Mouse (Mus musculus) intestine, postnatal 0 days (tissue): ENCODE measurements at regions not wholly inside any gene's neighbourhood (a gene's known extent, or its start where the extent isn't known, plus 50 kb on each side); places are given as distances from the start of the nearest gene placed in this dataset.

Experiments used
- ATAC-seq: fragments of 200-750 bp; cut with Nextera tagmentation; 2 replicates; pipeline ENCODE4 v1.8.0; 2017; ENCODE audit warnings: mild to moderate bottlenecking, moderate TSS enrichment, moderate library complexity
- H3K27ac ChIP-seq: fragments of 300-500 bp; sonication (generic); 2 replicates; pipeline ENCODE4 v1.5.1; 2014; ENCODE audit warnings: mild to moderate bottlenecking, low read depth, low read length, moderate library complexity
- H3K27me3 ChIP-seq: fragments of 300-500 bp; sonication (generic); replicated peaks from 2 replicates; pipeline ENCODE4 v1.6.1; 2014; ENCODE audit warnings: low read length, mixed read lengths; ENCODE audit not compliant: control insufficient read depth, insufficient read depth
- H3K36me3 ChIP-seq: fragments of 300-500 bp; sonication (generic); 2 replicates; pipeline ENCODE4 v1.6.1; 2014; ENCODE audit warnings: mild to moderate bottlenecking, moderate library complexity; ENCODE audit not compliant: control insufficient read depth, insufficient read depth
- H3K4me1 ChIP-seq: fragments of 300-500 bp; sonication (generic); replicated peaks from 2 replicates; pipeline ENCODE4 v1.6.1; 2014; ENCODE audit warnings: antibody characterized with exemption, low read length, mixed read lengths; ENCODE audit not compliant: control insufficient read depth, insufficient read depth
- H3K4me2 ChIP-seq: fragments of 300-500 bp; sonication (generic); replicated peaks from 2 replicates; pipeline ENCODE4 v1.6.1; 2014; ENCODE audit warnings: low read depth, mild to moderate bottlenecking, moderate library complexity
- H3K4me3 ChIP-seq: fragments of 300-500 bp; sonication (generic); 2 replicates; pipeline ENCODE4 v1.5.1; 2014; ENCODE audit warnings: low read depth, low read length
- H3K9ac ChIP-seq: fragments of 300-500 bp; sonication (generic); 2 replicates; pipeline ENCODE4 v1.6.1; 2014; ENCODE audit warnings: mild to moderate bottlenecking, low read depth, low read length
- H3K9me3 ChIP-seq: fragments of 300-500 bp; sonication (generic); 2 replicates; pipeline ENCODE4 v1.6.1; 2016; ENCODE audit warnings: mixed run types; ENCODE audit not compliant: control insufficient read depth
- CTCF ChIP-seq: sonication (generic); IDR thresholded peaks from 2 replicates; pipeline ENCODE4 v1.5.1; 2016; ENCODE audit warnings: low read depth, mild to moderate bottlenecking, control low read depth, antibody characterized with exemption, moderate library complexity
- WGBS: fragments of 180-500 bp; shearing (Covaris S2); extraction: QIAGEN DNeasy Blood & Tissue Kit; methylation state at CpG from one replicate; pipeline ENCODE4 v1.1.7; 2014; 5-methylcytosine and 5-hydroxymethylcytosine counted together

DNA sequence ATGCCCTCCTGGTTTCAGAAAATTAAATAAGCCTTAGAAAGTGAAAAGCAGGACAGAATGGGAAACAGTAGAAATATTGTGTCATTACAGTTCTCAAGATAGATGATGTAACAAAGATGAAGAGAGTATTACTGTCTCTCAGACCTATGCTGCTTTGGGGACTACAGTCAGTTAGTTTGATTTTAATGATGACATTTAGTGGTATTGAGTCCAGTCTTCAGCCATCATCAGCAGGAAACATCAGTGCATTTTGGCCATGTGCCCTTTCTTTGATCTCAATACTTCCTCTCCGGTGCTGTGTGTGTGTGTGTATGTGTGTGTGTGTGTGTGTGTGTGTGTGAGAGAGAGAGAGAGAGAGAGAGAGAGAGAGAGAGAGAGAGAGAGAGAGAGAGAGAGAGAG lies 261.0 kb upstream of the Grin3a start:
- H3K4me2 ChIP-seq = no peak overlapping the region
- no peaks in the 10 kb centered on the region for H3K27me3 ChIP-seq
- no peak for TF ChIP-seq CTCF
- H3K4me3 ChIP-seq = no peak overlapping the region
- no peak for ATAC-seq
- H3K9ac ChIP-seq = no peak overlapping the region
- H3K36me3 ChIP-seq = no peaks in the 10 kb centered on the region
- WGBS = 67% methylated on average over 1 of the region's 1 CpGs
- H3K27ac ChIP-seq = no peak overlapping the region
- no peaks in the 10 kb centered on the region for H3K9me3 ChIP-seq
- no peaks in the 10 kb centered on the region for H3K4me1 ChIP-seq

DNA sequence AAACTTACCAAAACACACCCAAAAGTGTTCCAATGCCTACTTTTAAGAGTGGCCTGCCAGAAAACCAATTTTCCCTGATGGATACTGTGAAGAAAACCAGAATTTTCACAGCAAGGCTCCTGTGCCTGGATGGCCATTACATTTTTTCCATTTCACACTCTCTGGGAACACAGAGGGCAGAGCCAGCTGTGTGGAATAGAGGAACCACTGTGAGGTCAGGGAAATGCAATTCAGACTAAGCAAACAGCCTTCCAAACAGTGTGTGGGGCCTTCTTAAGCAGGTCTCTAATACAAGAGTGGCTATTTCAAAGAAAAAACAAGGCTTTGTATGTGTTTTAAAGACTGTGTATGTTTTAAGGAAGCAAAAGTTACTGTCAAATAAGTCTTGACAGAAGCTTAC lies 242.3 kb upstream of the Grin3a start:
- ATAC-seq = no peak

DNA sequence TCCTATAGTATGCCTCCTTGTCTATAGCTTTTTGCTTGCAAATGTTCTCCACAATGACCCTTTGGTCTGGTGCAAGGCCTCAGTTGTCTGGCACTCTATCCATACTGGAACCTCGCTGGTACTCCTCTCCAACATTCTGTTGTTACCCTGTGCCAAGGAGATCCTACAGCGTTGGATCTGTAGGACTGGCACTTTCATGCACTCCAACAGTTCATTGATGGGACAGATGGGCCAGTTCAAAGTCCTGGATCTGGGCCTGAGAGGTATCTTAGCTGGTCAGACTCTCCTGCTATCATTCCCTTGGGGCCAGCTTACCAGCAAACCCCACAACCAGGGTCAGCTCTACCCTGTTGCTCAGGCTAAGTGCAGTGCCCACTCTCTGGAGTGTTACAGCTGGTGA lies 241.1 kb upstream of the Grin3a start:
- H3K9me3 ChIP-seq = no peaks in the 10 kb centered on the region
- no peak overlapping the region for H3K9ac ChIP-seq
- 68% methylated on average over 2 of the region's 2 CpGs for WGBS
- no peak overlapping the region for H3K27ac ChIP-seq
- ATAC-seq = no peak
- no peak overlapping the region for H3K4me2 ChIP-seq
- no peaks in the 10 kb centered on the region for H3K4me1 ChIP-seq
- no peak overlapping the region for H3K4me3 ChIP-seq
- TF ChIP-seq CTCF = no peak
- H3K36me3 ChIP-seq = no peaks in the 10 kb centered on the region
- H3K27me3 ChIP-seq = no peaks in the 10 kb centered on the region

More for the DNA sequence above, 242.3 kb upstream of the Grin3a start:
- TF ChIP-seq CTCF = no peak
- Histone ChIP-seq H3K4me1 (no peaks in the 10 kb centered on the region), H3K4me3 (no peak overlapping the region), H3K9me3 (no peaks in the 10 kb centered on the region), H3K9ac (no peak overlapping the region), H3K27ac (no peak overlapping the region), H3K4me2 (no peak overlapping the region), H3K27me3 (no peaks in the 10 kb centered on the region), H3K36me3 (no peaks in the 10 kb centered on the region)

DNA sequence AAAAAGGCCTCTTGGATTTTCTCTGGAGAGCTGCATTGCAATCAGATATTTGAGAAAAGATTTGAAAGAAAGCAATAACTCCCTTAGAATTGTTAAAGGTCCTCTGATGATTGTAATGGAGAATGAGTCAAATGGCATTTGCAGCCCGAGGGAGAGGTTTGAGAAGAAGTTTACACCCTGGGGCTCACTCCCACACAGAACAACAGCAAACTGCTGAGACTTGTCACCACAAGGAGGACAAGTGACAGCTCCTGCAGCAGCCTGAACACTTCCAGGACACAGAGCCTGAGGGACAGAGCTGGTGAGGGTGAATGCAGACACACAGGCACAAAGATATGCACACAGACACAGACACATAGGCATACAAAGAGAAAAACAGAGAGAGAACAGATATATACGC lies 210.0 kb upstream of the Grin3a start:
- H3K27me3 ChIP-seq = no peaks in the 10 kb centered on the region
- H3K27ac ChIP-seq = no peak overlapping the region
- H3K4me3 ChIP-seq = no peak overlapping the region
- no peak overlapping the region for H3K4me2 ChIP-seq
- TF ChIP-seq CTCF = no peak
- H3K36me3 ChIP-seq = no peaks in the 10 kb centered on the region
- no peaks in the 10 kb centered on the region for H3K4me1 ChIP-seq
- no peak overlapping the region for H3K9ac ChIP-seq
- H3K9me3 ChIP-seq = no peaks in the 10 kb centered on the region
- no peak for ATAC-seq
- 49% methylated on average over 2 of the region's 2 CpGs for WGBS

DNA sequence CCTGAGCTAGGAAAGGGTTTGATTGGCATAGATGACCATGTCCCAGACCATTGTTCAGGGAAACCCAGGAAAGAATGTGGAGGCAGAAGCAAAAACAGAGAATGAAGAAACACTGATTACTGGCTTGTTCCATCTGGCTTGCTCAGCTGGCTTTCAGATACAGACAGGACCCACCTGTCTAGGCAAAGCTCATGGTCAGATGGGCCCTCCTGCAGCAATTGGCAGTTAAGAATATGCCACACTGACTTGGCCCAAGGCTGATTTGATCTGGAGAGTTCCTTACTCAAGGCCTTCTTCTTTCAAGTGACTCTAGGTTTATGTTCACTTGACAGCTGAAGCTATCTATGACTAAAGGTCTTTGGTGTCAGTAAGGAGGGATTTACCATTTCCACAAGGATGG lies 195.9 kb upstream of the Grin3a start:
- H3K27me3 ChIP-seq = no peaks in the 10 kb centered on the region
- H3K4me2 ChIP-seq = no peak overlapping the region
- H3K9me3 ChIP-seq = no peaks in the 10 kb centered on the region
- no peak overlapping the region for H3K4me3 ChIP-seq
- no peak for TF ChIP-seq CTCF
- H3K4me1 ChIP-seq = no peaks in the 10 kb centered on the region
- no peak overlapping the region for H3K9ac ChIP-seq
- H3K36me3 ChIP-seq = no peaks in the 10 kb centered on the region
- no peak for ATAC-seq
- H3K27ac ChIP-seq = no peak overlapping the region

DNA sequence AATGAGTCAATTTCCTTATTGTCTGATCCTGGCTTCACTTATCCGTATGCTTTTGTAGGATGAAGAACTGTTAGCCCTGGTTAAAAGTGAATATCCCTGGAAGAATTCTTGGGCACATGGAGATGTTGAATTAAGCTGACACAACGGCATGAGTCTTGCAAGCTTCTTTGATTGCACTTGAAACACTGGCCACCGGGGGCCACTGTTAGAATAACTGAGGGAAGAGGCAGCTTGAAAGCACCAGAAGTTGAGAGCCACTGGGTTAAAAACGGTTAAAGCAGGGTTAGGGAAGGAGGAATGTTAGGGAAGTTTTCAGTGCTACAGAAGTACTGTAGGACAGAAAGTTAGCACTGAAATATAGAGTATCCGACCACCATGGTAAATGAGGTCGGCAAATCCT lies 190.5 kb upstream of the Grin3a start:
- Histone ChIP-seq H3K27me3 (no peaks in the 10 kb centered on the region), H3K27ac (no peak overlapping the region)

DNA sequence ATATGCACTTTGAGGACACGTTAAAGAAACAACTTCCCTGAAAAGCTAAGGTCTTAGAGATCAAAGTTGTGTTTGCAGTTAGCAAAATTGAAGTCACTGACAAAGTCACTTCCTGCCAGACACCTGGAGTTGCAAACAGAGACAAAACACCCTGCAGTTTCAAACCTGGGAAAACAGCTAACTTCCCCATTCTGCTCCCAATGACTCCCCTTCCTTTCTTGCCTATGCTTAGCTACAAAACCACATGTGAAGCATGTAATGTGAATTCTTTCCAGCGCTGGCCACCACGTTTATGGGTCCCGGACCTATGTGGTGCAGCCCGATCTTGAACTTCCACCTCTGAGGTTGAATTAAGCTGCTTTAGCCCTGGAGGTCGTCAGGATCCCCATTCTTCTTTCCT lies 179.8 kb upstream of the Grin3a start:
- Histone ChIP-seq H3K9me3 (no peaks in the 10 kb centered on the region), H3K9ac (no peak overlapping the region), H3K36me3 (no peaks in the 10 kb centered on the region), H3K4me2 (no peak overlapping the region), H3K4me1 (no peaks in the 10 kb centered on the region), H3K27ac (no peak overlapping the region), H3K27me3 (no peaks in the 10 kb centered on the region), H3K4me3 (no peak overlapping the region)
- TF ChIP-seq CTCF = no peak
- 59% methylated on average over 6 of the region's 6 CpGs for WGBS
- ATAC-seq = no peak

More for the DNA sequence above, 190.5 kb upstream of the Grin3a start:
- TF ChIP-seq CTCF = peak; percentile 40
- H3K4me2 ChIP-seq = no peak overlapping the region
- H3K4me3 ChIP-seq = no peak overlapping the region
- no peaks in the 10 kb centered on the region for H3K36me3 ChIP-seq
- no peak for ATAC-seq
- no peaks in the 10 kb centered on the region for H3K4me1 ChIP-seq
- 54% methylated on average over 6 of the region's 6 CpGs for WGBS
- H3K9me3 ChIP-seq = no peaks in the 10 kb centered on the region
- no peak overlapping the region for H3K9ac ChIP-seq
